Mouse (Mus musculus): ENCODE data around the gene Asap2. TPM values are rescaled to one million over a fixed set of nuclear protein-coding genes. Genes with fewer than 3 reads are reported as not detected.

Asap2 gene
- polyA plus RNA-seq, 1 experiment from 2014 or later = 7.6 TPM

DNA sequence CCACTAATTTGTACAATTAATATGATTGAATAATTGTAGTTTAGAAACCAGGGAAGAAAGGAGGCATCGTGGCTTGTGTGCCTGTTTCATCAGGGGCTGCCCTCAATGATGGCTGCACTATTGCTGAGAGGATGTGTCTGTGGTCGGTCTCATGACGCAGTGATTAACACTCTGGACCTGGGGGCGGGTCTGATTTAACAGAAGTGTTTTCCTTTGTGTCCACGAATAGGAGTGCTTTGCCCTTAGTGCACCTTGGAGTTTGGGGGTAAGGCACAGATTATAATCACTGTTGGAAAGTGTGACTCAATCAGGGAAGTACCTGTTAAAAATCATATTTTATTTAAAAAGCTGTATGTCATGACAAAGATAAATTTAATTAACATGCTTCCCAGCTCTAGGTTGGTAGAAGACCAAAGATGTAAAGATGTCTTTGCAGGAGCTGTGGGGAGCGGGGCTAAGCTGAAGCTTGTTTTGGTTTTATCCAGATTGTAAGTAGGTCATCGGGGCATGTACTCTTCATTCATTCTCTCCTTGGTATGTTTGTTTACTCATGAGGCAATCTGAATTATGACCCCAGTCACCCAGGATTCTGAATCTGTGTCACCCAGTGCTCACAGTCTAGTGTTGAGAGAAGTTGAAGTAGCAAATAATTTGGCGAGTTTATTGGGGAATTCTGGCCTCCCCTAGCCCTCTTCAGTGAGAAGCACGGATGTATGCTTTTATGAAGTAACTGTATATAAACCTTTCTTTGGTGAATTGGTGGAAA lies 152.4 kb downstream of the Asap2 start:
- Histone ChIP-seq H3K9me3 (ENCODE audit: control insufficient read depth, low read length) (no peaks in the 10 kb centered on the region), H3K27ac (replicated peaks in 1 of 2; ENCODE audit: control insufficient read depth in 1 of 2, insufficient read depth in 1 of 2, low read depth in 2 of 2, low read length in 2 of 2) (no peak overlapping the region), H3K4me3 (ENCODE audit: control insufficient read depth in 1 of 2, insufficient read depth in 1 of 2, low read depth in 1 of 2, low read length in 2 of 2) (no peak overlapping the region), H3K9ac (ENCODE audit: low read length) (no peak overlapping the region), H3K27me3 (ENCODE audit: control insufficient read depth, insufficient read depth, low read length) (no peaks in the 10 kb centered on the region), H3K36me3 (ENCODE audit: control insufficient read depth, insufficient read depth, low read length) (no peaks in the 10 kb centered on the region), H3K4me2 (ENCODE audit: low read length) (no peak overlapping the region), H3K4me1 (ENCODE audit: control insufficient read depth in 2 of 2, insufficient read depth in 2 of 2, low read length in 2 of 2) (peaks cover 28 to 52% of the 10 kb centered on the region in 2 experiments)
- WGBS = 69% methylated on average over 9 of the region's 9 CpGs
- no peak for ATAC-seq (ENCODE audit: insufficient number of reproducible peaks, insufficient read depth, low FRiP score, low read depth)

DNA sequence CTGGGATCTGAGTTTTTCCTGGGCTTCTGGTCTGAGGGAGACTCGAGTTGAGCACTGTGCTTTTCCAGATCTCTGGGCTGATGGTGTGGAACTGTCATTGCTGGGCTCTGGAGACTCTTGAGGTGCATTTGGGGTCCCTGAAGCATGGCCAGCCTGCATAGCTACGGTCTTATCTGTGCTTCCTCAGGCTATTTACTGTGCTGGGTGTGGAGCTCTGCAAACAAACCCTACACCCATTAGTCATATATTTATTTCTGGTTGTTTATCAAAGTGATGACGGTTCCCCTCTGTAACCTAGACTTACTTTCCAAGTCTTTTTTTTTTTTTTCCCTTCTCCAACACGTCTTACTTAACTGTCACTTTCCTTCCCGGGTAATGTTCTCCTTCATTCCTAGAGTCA lies 154.3 kb downstream of the Asap2 start:
- no peak for ATAC-seq (ENCODE audit: insufficient number of reproducible peaks, insufficient read depth, low FRiP score, low read depth)
- Histone ChIP-seq H3K27me3 (ENCODE audit: control insufficient read depth, insufficient read depth, low read length) (no peaks in the 10 kb centered on the region), H3K4me1 (ENCODE audit: control insufficient read depth in 2 of 2, insufficient read depth in 2 of 2, low read length in 2 of 2) (peaks cover 24 to 43% of the 10 kb centered on the region in 2 experiments), H3K9me3 (ENCODE audit: control insufficient read depth, low read length) (no peaks in the 10 kb centered on the region), H3K4me3 (ENCODE audit: control insufficient read depth in 1 of 2, insufficient read depth in 1 of 2, low read depth in 1 of 2, low read length in 2 of 2) (no peak overlapping the region), H3K27ac (replicated peaks in 1 of 2; ENCODE audit: control insufficient read depth in 1 of 2, insufficient read depth in 1 of 2, low read depth in 2 of 2, low read length in 2 of 2) (no peak overlapping the region), H3K9ac (ENCODE audit: low read length) (no peak overlapping the region), H3K36me3 (ENCODE audit: control insufficient read depth, insufficient read depth, low read length) (no peaks in the 10 kb centered on the region), H3K4me2 (ENCODE audit: low read length) (no peak overlapping the region)
- 31% methylated on average over 5 of the region's 5 CpGs for WGBS

DNA sequence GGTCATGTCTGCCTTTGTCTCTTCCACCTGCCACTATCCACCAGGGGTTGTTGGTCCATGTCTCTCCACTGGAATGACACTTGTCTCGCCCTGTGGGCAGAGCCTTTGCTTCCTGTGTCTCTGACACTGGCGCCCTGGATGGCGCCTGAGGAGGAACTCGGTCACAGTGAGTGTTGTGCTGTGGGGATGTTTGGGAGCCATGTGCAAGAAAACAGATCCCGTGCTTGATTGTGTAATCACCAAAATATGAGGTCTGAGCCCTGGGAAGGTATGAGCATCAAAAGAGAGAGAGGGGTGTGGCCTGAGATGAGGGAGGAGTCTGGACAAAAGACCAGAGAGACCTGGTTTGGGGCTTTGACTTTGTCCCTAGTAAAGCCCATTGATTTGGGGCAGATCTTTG lies 154.8 kb downstream of the Asap2 start:
- Histone ChIP-seq H3K27me3 (ENCODE audit: control insufficient read depth, insufficient read depth, low read length) (no peaks in the 10 kb centered on the region), H3K9me3 (ENCODE audit: control insufficient read depth, low read length) (no peaks in the 10 kb centered on the region), H3K4me1 (ENCODE audit: control insufficient read depth in 2 of 2, insufficient read depth in 2 of 2, low read length in 2 of 2) (peaks cover 24 to 39% of the 10 kb centered on the region in 2 experiments), H3K9ac (ENCODE audit: low read length) (no peak overlapping the region), H3K36me3 (ENCODE audit: control insufficient read depth, insufficient read depth, low read length) (no peaks in the 10 kb centered on the region), H3K4me2 (ENCODE audit: low read length) (no peak overlapping the region), H3K27ac (replicated peaks in 1 of 2; ENCODE audit: control insufficient read depth in 1 of 2, insufficient read depth in 1 of 2, low read depth in 2 of 2, low read length in 2 of 2) (no peak overlapping the region), H3K4me3 (ENCODE audit: control insufficient read depth in 1 of 2, insufficient read depth in 1 of 2, low read depth in 1 of 2, low read length in 2 of 2) (no peak overlapping the region)
- ATAC-seq (ENCODE audit: insufficient number of reproducible peaks, insufficient read depth, low FRiP score, low read depth) = no peak
- WGBS = 70% methylated on average over 5 of the region's 5 CpGs

DNA sequence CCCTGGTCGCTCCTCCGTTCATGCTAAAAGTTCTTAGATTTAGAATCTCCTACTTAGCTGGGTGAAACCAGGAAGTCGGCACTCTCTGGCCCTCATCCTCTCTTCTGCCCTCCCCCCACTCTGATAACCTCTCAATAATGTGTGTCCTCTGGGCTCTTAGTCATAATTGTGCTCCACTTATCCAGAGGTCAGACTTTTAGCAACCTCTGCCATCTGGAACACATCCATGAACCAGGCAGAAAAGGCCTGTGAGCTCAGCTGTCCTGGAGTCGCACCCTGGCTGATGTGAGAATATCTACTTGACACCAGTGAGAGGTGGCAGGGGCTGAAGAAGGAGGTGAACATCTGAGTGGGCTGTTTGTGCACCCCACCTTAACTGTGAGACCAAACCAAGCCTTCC lies 156.6 kb downstream of the Asap2 start:
- Histone ChIP-seq H3K9ac (ENCODE audit: low read length) (no peak overlapping the region), H3K36me3 (ENCODE audit: control insufficient read depth, insufficient read depth, low read length) (no peaks in the 10 kb centered on the region), H3K4me2 (ENCODE audit: low read length) (no peak overlapping the region), H3K4me1 (ENCODE audit: control insufficient read depth in 2 of 2, insufficient read depth in 2 of 2, low read length in 2 of 2) (peaks cover 17 to 25% of the 10 kb centered on the region in 2 experiments), H3K9me3 (ENCODE audit: control insufficient read depth, low read length) (no peaks in the 10 kb centered on the region), H3K27me3 (ENCODE audit: control insufficient read depth, insufficient read depth, low read length) (no peaks in the 10 kb centered on the region), H3K27ac (replicated peaks in 1 of 2; ENCODE audit: control insufficient read depth in 1 of 2, insufficient read depth in 1 of 2, low read depth in 2 of 2, low read length in 2 of 2) (0 out of 4 replicates have a peak overlapping the region, but pooled peaks of 1 of the 2 experiments have one; percentile 15), H3K4me3 (ENCODE audit: control insufficient read depth in 1 of 2, insufficient read depth in 1 of 2, low read depth in 1 of 2, low read length in 2 of 2) (no peak overlapping the region)
- no peak for ATAC-seq (ENCODE audit: insufficient number of reproducible peaks, insufficient read depth, low FRiP score, low read depth)
- 35% methylated on average over 4 of the region's 4 CpGs for WGBS

DNA sequence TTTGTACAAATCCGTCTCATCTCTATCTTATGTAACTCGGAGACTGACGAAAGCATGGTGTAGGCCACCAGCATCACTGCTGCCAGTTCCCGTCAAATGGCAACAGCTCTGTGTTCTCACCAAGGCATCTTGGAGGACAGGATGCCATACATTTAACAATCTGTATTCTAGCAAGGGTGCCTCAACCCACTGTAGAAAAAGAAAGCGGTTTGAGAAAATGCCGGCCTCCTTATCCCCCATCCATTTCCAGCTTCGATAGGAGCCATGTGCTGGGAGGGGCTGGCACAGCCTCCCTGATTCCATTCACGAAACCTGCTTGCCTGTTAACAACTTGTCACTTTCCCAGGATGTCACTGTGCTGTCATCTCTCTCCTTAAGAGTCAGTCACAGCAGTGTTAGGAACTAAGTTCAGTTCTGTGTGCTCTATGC lies 163.0 kb downstream of the Asap2 start:
- no peak overlapping the region for H3K4me2 ChIP-seq (ENCODE audit: low read length)
- 0 out of 4 replicates have a peak overlapping the region, but pooled peaks of 1 of the 2 experiments have one; percentile 62 for H3K27ac ChIP-seq (replicated peaks in 1 of 2; ENCODE audit: control insufficient read depth in 1 of 2, insufficient read depth in 1 of 2, low read depth in 2 of 2, low read length in 2 of 2)
- H3K36me3 ChIP-seq (ENCODE audit: control insufficient read depth, insufficient read depth, low read length) = no peaks in the 10 kb centered on the region
- H3K4me1 ChIP-seq (ENCODE audit: control insufficient read depth in 2 of 2, insufficient read depth in 2 of 2, low read length in 2 of 2) = peaks cover 27 to 34% of the 10 kb centered on the region in 2 experiments
- H3K27me3 ChIP-seq (ENCODE audit: control insufficient read depth, insufficient read depth, low read length) = no peaks in the 10 kb centered on the region
- 51% methylated on average over 8 of the region's 8 CpGs for WGBS
- no peak overlapping the region; the same call in 1 of the 2 replicates for H3K9ac ChIP-seq (ENCODE audit: low read length)
- H3K9me3 ChIP-seq (ENCODE audit: control insufficient read depth, low read length) = no peaks in the 10 kb centered on the region
- no peak overlapping the region for H3K4me3 ChIP-seq (ENCODE audit: control insufficient read depth in 1 of 2, insufficient read depth in 1 of 2, low read depth in 1 of 2, low read length in 2 of 2)
- ATAC-seq (ENCODE audit: insufficient number of reproducible peaks, insufficient read depth, low FRiP score, low read depth) = no peak

DNA sequence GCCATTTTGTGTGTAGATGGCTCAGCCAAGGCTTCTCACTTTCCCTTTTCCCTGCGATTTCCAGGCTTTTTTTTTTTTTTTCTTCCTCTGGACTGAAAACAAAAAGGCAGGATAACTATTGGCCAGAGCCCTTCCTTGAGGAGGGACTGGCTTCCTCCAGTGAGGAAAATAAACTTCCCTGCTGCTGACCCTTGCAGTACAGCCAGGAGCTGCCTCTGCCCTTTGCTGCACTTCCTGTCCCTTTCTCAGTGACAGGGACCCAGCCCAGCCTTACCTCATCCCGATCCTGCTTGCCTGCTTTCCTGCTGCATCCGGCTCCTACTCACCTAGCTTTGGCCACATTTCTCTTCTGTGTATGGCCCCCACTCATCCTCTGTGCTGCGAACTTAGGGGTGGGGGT lies 164.8 kb downstream of the Asap2 start:
- H3K36me3 ChIP-seq (ENCODE audit: control insufficient read depth, insufficient read depth, low read length) = no peaks in the 10 kb centered on the region
- H3K9ac ChIP-seq (ENCODE audit: low read length) = no peak overlapping the region
- H3K9me3 ChIP-seq (ENCODE audit: control insufficient read depth, low read length) = no peaks in the 10 kb centered on the region
- no peak overlapping the region for H3K4me2 ChIP-seq (ENCODE audit: low read length)
- H3K27ac ChIP-seq (replicated peaks in 1 of 2; ENCODE audit: control insufficient read depth in 1 of 2, insufficient read depth in 1 of 2, low read depth in 2 of 2, low read length in 2 of 2) = peak overlapping the region; percentile 30 to 62; a peak in 2 of 4 replicates
- WGBS = 61% methylated on average over 4 of the region's 4 CpGs
- H3K27me3 ChIP-seq (ENCODE audit: control insufficient read depth, insufficient read depth, low read length) = no peaks in the 10 kb centered on the region
- peaks cover 36 to 50% of the 10 kb centered on the region in 2 experiments for H3K4me1 ChIP-seq (ENCODE audit: control insufficient read depth in 2 of 2, insufficient read depth in 2 of 2, low read length in 2 of 2)
- no peak overlapping the region for H3K4me3 ChIP-seq (ENCODE audit: control insufficient read depth in 1 of 2, insufficient read depth in 1 of 2, low read depth in 1 of 2, low read length in 2 of 2)
- peak; percentile 66; the same call in 1 of the 2 replicates for ATAC-seq (ENCODE audit: insufficient number of reproducible peaks, insufficient read depth, low FRiP score, low read depth)

DNA sequence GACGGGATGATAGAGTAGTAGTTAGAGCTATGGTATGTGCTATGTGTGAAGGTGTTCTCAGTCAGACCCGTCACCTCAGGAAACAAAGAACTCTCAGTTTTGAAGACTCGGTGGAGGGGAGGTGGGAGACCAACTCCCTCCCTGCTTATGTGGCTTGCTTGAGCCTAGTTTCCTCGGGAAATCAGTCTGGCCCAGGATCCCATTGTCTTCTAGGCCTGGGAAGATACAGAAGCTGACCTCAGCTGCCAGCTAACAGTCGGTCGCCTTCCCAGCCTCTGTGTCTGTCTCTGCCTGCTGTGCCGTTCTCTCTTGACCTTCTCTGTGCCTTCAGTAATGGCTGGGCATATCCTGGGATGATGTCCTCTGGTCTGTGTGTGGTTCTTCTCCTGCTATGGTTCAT lies 169.0 kb downstream of the Asap2 start:
- no peaks in the 10 kb centered on the region for H3K36me3 ChIP-seq (ENCODE audit: control insufficient read depth, insufficient read depth, low read length)
- no peak overlapping the region for H3K4me3 ChIP-seq (ENCODE audit: control insufficient read depth in 1 of 2, insufficient read depth in 1 of 2, low read depth in 1 of 2, low read length in 2 of 2)
- no peak overlapping the region for H3K4me2 ChIP-seq (ENCODE audit: low read length)
- peak overlapping the region; percentile 17 to 42; a peak in 3 of 4 replicates for H3K27ac ChIP-seq (replicated peaks in 1 of 2; ENCODE audit: control insufficient read depth in 1 of 2, insufficient read depth in 1 of 2, low read depth in 2 of 2, low read length in 2 of 2)
- WGBS = 50% methylated on average over 7 of the region's 7 CpGs
- H3K9me3 ChIP-seq (ENCODE audit: control insufficient read depth, low read length) = no peaks in the 10 kb centered on the region
- no peaks in the 10 kb centered on the region for H3K27me3 ChIP-seq (ENCODE audit: control insufficient read depth, insufficient read depth, low read length)
- H3K9ac ChIP-seq (ENCODE audit: low read length) = no peak overlapping the region
- H3K4me1 ChIP-seq (ENCODE audit: control insufficient read depth in 2 of 2, insufficient read depth in 2 of 2, low read length in 2 of 2) = peaks cover 33 to 61% of the 10 kb centered on the region in 2 experiments
- ATAC-seq (ENCODE audit: insufficient number of reproducible peaks, insufficient read depth, low FRiP score, low read depth) = no peak

Measured in heart, embryonic 14.5 days (tissue).